Mouse (Mus musculus) olfactory bulb, adult 2 months (tissue): ENCODE measurements around the gene Slc30a7. TPM values are rescaled to one million over a fixed set of nuclear protein-coding genes. Genes with fewer than 3 reads are reported as not detected.
"Not testable (repeated sequence)": the region's sequence is repeated elsewhere in the genome, so short reads cannot be mapped to it uniquely, and the experiment has no call there.

ENCODE experiments used
- H3K27ac ChIP-seq: fragments of 200-500 bp; 2 replicates; pipeline ENCODE4 v1.5.1; 2012; ENCODE audit warnings: low read depth, low read length; ENCODE audit not compliant: insufficient read depth
- H3K4me1 ChIP-seq: fragments of 200-500 bp; 2 replicates; pipeline ENCODE4 v1.6.1; 2012; ENCODE audit warnings: low read length; ENCODE audit not compliant: control insufficient read depth, insufficient read depth
- H3K4me3 ChIP-seq: fragments of 200-500 bp; 2 replicates; pipeline ENCODE4 v1.5.1; 2012; ENCODE audit warnings: mild to moderate bottlenecking, low read depth, low read length, moderate library complexity; ENCODE audit not compliant: insufficient read depth
- CTCF ChIP-seq: fragments of 200-500 bp; IDR thresholded peaks from 2 replicates; pipeline ENCODE4 v1.5.1; 2012; ENCODE audit warnings: low read depth, mild to moderate bottlenecking, low read length, moderate library complexity; ENCODE audit not compliant: insufficient read depth
- POLR2A ChIP-seq: fragments of 200-500 bp; IDR thresholded peaks from 2 replicates; pipeline ENCODE4 v1.6.1; 2012; ENCODE audit warnings: mild to moderate bottlenecking, low read depth, low read length, moderate library complexity; ENCODE audit not compliant: insufficient read depth
- WGBS: fragments of 180-500 bp; shearing (Covaris S2); methylation state at CpG from one replicate; pipeline ENCODE4 v1.1.7; 2018; 5-methylcytosine and 5-hydroxymethylcytosine counted together
- polyA plus RNA-seq: library from polyadenylated mRNA; stranded (reverse); fragments of >200 nt; gene quantifications from 2 replicates; pipeline ENCODE4 v1.2.4, GENCODE M21; 2012; ENCODE audit warnings: low replicate concordance; ENCODE audit not compliant: missing spikeins, insufficient read depth, insufficient read length

Gene Slc30a7
- polyA plus RNA-seq, 1 experiment = not detected

GRCm38 (mm10) chr3:115937807-115938206 lies 69.4 kb downstream of the Slc30a7 start:
- Histone ChIP-seq H3K4me1 (no peaks in the 10 kb centered on the region), H3K4me3 (no peak overlapping the region), H3K27ac (no peak overlapping the region)
- WGBS = 92% methylated on average over 10 of the region's 10 CpGs
- TF ChIP-seq POLR2A = no peak
- TF ChIP-seq CTCF = no peak

- WGBS = 68% methylated on average over 4 of the region's 4 CpGs
- H3K27ac ChIP-seq = no peak overlapping the region
- H3K4me1 ChIP-seq = no peaks in the 10 kb centered on the region
- TF ChIP-seq CTCF = no peak
- no peak for TF ChIP-seq POLR2A
- H3K4me3 ChIP-seq = no peak overlapping the region
Measured at GRCm38 (mm10) chr3:115936734-115937599, 70.2 kb downstream of the Slc30a7 start.

DNA sequence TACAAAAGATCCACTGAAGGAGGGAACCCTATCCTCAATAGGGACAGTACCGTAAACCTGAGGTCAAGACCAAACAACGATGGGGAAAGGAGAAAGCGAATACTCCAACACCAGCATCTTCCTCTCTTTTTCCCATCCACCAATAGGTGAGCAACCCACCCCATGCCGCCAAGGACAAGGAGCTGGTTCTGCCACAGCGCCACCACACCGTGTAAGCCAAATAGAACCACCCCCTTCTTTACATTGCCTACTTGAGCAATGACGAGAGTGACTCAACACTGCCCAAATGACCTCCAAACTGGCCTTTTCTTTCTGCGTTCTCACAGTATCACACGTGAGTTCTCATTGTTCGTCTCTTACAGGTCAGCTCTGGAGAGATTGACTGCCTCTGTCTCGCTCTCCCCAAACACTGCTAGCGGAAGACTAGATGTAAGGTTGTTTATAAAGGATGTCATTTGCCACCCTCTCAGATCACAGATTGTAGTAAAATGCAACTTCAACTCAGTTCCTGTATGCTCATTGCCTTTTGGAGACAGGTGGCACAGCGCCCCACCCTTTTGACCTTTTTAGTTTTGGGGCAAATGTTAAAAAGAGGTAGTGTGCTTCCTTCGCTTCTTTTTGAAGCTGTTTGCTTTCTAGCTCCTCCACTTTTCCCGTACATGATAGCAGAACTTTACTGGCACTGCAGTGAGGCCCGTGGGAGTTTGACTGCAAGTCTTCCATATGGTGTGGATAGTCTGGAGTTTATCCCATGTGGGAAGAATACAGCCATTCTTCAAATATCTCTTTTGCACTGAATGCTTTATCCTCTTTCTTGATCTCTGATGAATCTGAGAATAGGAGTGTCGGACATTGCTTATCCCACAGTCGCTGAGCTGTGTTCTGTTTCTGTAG lies 73.7 kb downstream of the Slc30a7 start:
- no peaks in the 10 kb centered on the region for H3K4me1 ChIP-seq
- no peak for TF ChIP-seq POLR2A
- no peak for TF ChIP-seq CTCF
- H3K27ac ChIP-seq = no peak overlapping the region
- H3K4me3 ChIP-seq = no peak overlapping the region
- WGBS = 92% methylated on average over 18 of the region's 18 CpGs

DNA sequence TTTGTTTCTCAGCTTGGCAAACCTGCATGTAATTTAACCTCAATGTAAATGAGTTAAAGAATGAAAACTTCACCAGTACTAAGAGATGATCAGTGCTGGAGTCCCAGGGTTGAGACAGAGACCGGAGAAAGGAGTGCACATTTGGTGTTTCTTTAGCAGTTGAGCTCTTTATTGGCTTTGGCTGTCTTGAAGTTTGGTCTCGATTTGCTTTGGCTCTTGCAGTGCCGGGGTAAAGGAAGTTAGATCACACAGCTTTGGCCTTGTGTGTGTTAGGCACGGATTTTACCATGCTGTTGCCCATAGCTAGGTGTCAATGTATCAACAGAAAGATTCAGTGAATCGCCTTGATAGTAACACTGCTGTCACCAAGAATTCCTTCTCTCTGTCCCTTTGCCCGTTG lies 75.5 kb downstream of the Slc30a7 start:
- Histone ChIP-seq H3K4me3 (no peak overlapping the region), H3K4me1 (no peaks in the 10 kb centered on the region), H3K27ac (no peak overlapping the region)
- 90% methylated on average over 6 of the region's 6 CpGs for WGBS
- no peak for TF ChIP-seq POLR2A

DNA sequence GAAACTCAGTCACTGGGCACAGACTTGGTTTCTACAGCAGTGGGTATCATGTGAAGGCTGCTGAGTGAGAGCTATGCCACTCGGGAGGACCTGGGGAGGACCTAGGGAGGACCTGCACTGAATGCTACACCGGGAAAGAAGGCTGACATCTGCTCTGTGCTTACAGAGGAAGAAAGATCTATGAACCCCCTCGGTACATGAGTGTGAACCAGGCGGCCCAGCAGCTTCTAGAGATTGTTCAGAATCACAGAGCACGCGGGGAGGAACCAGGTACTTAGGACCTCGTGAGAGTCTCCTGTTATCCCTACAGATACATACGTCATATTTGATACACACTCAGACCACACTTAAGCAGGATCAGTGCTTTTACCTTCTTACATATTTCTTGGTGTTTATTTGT lies 80.7 kb downstream of the Slc30a7 start:
- Histone ChIP-seq H3K4me3 (no peak overlapping the region), H3K4me1 (no peaks in the 10 kb centered on the region), H3K27ac (no peak overlapping the region)
- 95% methylated on average over 8 of the region's 8 CpGs for WGBS
- TF ChIP-seq POLR2A (no peak), CTCF (no peak)

DNA sequence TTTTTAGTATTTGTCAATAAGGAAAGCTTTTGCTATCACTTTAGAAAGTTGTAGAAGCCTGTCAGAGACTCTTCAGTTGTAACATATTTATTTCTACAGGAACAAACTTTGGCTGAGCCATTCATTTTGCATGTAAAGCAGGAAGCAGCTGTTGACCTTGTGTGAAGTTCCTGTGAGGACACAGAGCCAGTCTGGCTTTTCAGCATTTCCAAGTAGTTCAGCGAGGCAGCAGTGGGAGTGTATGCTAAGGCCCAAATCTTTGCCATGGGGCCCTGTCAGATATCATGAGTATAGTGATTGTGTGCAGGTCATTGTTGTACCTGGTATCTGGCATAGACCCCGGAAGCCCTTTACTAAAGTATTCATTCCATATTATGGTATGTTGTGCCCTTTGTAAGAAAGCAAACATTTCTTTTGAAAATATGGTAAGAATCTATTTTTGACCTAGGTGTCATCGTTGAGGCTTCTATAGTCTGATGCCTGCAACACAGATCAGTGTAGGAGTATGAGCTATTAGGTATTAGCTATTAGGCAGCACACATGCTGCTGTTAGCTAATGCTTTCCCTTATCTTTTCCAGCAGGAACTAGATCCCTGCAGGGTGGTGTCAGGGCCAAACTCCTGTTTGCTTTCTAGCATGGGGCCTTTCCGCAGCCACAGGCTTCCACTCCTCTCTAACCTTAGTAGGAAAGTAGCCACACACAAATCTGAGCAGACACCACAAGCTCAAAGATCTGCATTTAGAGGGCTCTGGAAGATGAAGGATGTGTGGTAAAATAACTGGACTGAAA lies 82.6 kb downstream of the Slc30a7 start:
- 86% methylated on average over 4 of the region's 4 CpGs for WGBS
- Histone ChIP-seq H3K27ac (no peak overlapping the region), H3K4me1 (no peaks in the 10 kb centered on the region), H3K4me3 (no peak overlapping the region)
- TF ChIP-seq CTCF = no peak

GRCm38 (mm10) chr3:115907406-115907805 lies 99.8 kb downstream of the Slc30a7 start:
- not testable (repeated sequence) for H3K27ac ChIP-seq, H3K4me3 ChIP-seq, H3K4me1 ChIP-seq
- WGBS = 97% methylated on average over 10 of the region's 11 CpGs

GRCm38 (mm10) chr3:115905567-115905966 lies 101.6 kb downstream of the Slc30a7 start:
- TF ChIP-seq CTCF (no peak), POLR2A (no peak)
- 91% methylated on average over 4 of the region's 4 CpGs for WGBS
- no peak overlapping the region for H3K4me3 ChIP-seq
- no peaks in the 10 kb centered on the region for H3K4me1 ChIP-seq
- H3K27ac ChIP-seq = no peak overlapping the region

DNA sequence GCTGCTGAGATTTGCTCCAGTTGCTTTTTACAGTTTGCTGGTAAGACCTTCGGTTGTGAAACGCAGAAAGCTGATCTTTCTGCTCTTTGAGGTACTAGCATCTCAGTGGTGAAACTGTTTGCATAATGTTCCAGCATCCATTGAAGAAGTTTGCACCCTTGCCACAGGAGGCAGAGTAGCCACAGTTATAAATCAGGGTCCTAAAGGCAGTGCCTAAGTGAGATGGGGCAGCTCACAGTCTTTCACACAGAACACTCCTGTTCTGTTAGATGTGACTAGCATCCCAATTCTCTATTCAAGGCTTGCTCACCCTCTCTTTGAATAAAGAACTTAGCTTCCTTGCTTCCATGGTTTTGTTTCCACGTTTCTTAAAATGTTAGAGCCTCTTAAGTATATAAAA lies 102.1 kb downstream of the Slc30a7 start:
- no peaks in the 10 kb centered on the region for H3K4me1 ChIP-seq
- H3K4me3 ChIP-seq = no peak overlapping the region
- TF ChIP-seq CTCF (no peak), POLR2A (no peak)
- H3K27ac ChIP-seq = no peak overlapping the region
- 45% methylated on average over 3 of the region's 3 CpGs for WGBS
